Mouse (Mus musculus): ENCODE results near the gene Mmp13. TPM values are rescaled to one million over a fixed set of nuclear protein-coding genes. Genes with fewer than 3 reads are reported as not detected.
"Not testable (repeated sequence)": the region's sequence is repeated elsewhere in the genome, so short reads cannot be mapped to it uniquely, and the experiment has no call there.

Gene Mmp13
- total RNA-seq (2021), result not detected
- long read RNA-seq, experiment 1, result 0 reads
- long read RNA-seq, experiment 2, result 0 reads

- no peak for DNase-seq (ENCODE audit: extremely low spot score in 1 of 2, low spot score in 2 of 2)
- intact Hi-C loops (cut with DNase I), result no loop called here
- H3K4me3 ChIP-seq, result no peak within 1 kb of the TSS
- no peak for TF ChIP-seq CTCF (IDR thresholded peaks at IDR 0.05)
- no peak within 1 kb of the TSS for H3K27ac ChIP-seq
Measured at GRCm38 (mm10) chr9:7272214-7272613, at the start of gene Mmp13. Gene Mmp13 (plus strand): TSS chr9:7272514.

- intact Hi-C loops (cut with DNase I), result no loop called here
- Histone ChIP-seq H3K4me3 (no peak overlapping the region), H3K27ac (no peak overlapping the region)
- TF ChIP-seq CTCF (IDR thresholded peaks at IDR 0.05), result no peak
- no peak for DNase-seq (ENCODE audit: extremely low spot score in 1 of 2, low spot score in 2 of 2)
Measured at GRCm38 (mm10) chr9:7238619-7239018, 33.7 kb upstream of the Mmp13 start.

GRCm38 (mm10) chr9:7239967-7240366, 32.3 kb upstream of the Mmp13 start:
- H3K4me3 ChIP-seq, result no peak overlapping the region
- DNase-seq (ENCODE audit: extremely low spot score in 1 of 2, low spot score in 2 of 2), result no peak
- TF ChIP-seq CTCF (IDR thresholded peaks at IDR 0.05), result no peak
- intact Hi-C loops (cut with DNase I), result no loop called here
- H3K27ac ChIP-seq, result no peak overlapping the region

DNA sequence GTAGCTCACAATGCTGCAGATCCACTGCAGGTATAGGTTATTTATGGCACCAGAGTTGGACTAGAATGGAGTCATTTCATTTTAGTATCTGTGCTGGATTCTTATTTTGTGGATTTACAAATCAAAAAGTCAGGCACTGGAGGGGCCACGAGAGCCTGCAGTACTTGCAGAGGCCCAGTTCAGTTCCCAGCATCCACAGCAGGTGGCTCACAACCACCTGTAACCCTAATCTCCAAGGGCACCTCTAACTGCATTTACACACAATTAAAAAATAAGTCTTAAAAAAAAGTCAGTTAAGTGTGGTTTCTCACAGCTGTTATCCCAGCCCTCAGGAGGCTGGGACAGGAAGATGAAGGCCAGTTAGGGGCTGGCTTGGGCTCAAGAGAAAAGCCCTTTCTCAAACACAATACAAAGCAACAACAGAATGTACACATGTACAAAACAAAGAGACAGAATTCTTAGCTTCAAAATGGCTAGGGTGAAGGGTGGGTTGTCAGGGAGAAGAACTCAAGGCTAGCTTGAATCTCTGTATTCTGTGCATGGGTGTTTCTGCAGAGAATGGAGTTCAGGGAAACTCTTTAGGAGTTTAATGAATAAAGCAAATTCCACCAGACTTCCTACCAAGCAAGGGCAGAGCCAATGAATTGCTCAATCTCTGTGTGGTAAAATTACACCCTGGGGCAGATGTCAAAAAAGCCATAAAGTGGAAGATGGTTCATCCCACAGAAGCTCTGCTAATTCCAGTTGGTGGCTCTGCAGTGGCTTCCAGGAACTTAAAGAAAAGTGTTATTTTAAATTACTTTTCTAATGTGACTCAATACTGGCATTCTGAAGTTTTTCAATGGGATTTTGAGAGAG, 19.3 kb upstream of the Mmp13 start:
- no peak for TF ChIP-seq CTCF (IDR thresholded peaks at IDR 0.05)
- no peak for DNase-seq (ENCODE audit: extremely low spot score in 1 of 2, low spot score in 2 of 2)
- intact Hi-C loops (cut with DNase I), result no loop called here
- no peak overlapping the region for H3K4me3 ChIP-seq
- no peak overlapping the region for H3K27ac ChIP-seq

DNA sequence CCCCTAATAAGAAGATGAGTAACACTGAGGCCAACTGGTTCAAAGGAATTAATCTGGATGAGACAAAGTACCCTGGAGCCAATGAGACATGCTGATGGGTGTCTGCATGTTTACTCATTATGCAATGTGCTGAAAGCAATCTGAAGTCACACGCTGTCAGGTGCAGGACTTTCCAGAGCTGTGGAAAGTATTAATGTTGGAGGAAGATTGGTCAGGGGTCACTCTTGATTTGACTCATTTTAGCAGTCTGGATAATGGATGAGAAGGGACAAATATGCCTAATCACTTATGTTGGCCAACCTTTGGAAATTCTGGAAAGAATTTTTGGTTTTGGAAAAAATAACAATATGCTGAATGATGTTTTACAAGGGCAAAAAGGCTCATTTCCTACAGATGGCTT, 10.6 kb upstream of the Mmp13 start:
- intact Hi-C loops (cut with DNase I), result no loop called here

GRCm38 (mm10) chr9:7270071-7270470, 2.2 kb upstream of the Mmp13 start:
- intact Hi-C loops (cut with DNase I), result no loop called here
- no peak for TF ChIP-seq CTCF (IDR thresholded peaks at IDR 0.05)
- DNase-seq (ENCODE audit: extremely low spot score in 1 of 2, low spot score in 2 of 2), result no peak
- Histone ChIP-seq H3K4me3 (no peak overlapping the region), H3K27ac (no peak overlapping the region)

More for the DNA sequence above, 10.6 kb upstream of the Mmp13 start:
- no peak overlapping the region for H3K4me3 ChIP-seq
- TF ChIP-seq CTCF (IDR thresholded peaks at IDR 0.05), result no peak
- H3K27ac ChIP-seq, result no peak overlapping the region
- DNase-seq (ENCODE audit: extremely low spot score in 1 of 2, low spot score in 2 of 2), result no peak

- no peak for DNase-seq (ENCODE audit: extremely low spot score in 1 of 2, low spot score in 2 of 2)
- no peak for TF ChIP-seq CTCF (IDR thresholded peaks at IDR 0.05)
- Histone ChIP-seq H3K27ac (no peak overlapping the region), H3K4me3 (no peak overlapping the region)
- intact Hi-C loops (cut with DNase I), result no loop called here
Measured at GRCm38 (mm10) chr9:7282565-7283302, 10.4 kb downstream of the Mmp13 start.

- H3K27ac ChIP-seq; intact Hi-C loops (cut with DNase I); H3K4me3 ChIP-seq; DNase-seq (ENCODE audit: extremely low spot score in 1 of 2, low spot score in 2 of 2): not testable (repeated sequence)
Measured at GRCm38 (mm10) chr9:7283303-7283684, 11.0 kb downstream of the Mmp13 start.

DNA sequence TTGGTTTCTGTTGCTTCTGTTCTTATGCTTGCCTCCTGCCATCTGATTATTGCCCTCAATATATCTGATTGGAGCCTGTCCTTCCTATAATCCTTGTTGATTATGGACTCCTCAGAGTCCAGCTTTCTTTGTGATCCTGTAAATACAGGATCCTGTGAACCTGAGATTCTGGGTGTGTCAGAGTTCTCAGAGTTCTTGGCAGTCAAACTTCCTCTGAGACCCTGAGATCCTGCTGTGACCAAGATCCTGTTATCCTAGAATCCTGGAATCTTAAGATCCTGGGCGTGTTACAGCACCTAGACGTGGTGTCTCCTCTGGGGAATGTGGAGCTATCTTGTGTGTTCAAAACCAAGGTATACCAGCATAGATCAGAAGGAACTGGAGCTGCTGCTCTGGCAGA, 17.2 kb downstream of the Mmp13 start:
- TF ChIP-seq CTCF (IDR thresholded peaks at IDR 0.05), result no peak
- intact Hi-C loops (cut with DNase I), result no loop called here
- Histone ChIP-seq H3K27ac (no peak overlapping the region), H3K4me3 (no peak overlapping the region)
- no peak for DNase-seq (ENCODE audit: extremely low spot score in 1 of 2, low spot score in 2 of 2)

DNA sequence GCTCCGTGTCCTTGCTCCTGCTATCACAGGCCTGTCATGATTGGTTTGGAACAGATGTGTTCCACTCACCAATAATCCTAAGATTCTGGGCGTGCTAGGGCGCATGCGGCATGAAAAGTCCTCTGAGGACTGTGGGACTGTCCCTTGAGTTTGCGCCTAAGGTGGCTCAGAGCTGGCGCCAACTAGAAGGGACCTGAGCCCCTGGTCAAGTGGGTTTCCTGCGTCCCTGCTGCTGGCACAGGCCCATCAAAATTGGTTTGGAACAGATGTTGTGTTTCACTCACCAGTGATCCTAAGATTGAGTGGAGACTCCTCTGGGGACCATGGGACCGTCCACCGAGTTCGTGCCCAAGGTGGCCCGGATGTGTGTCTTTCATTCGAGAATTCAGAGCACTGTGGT, 17.6 kb downstream of the Mmp13 start:
- TF ChIP-seq CTCF (IDR thresholded peaks at IDR 0.05), result no peak
- no peak overlapping the region for H3K27ac ChIP-seq
- DNase-seq (ENCODE audit: extremely low spot score in 1 of 2, low spot score in 2 of 2), result no peak
- intact Hi-C loops (cut with DNase I), result no loop called here
- H3K4me3 ChIP-seq, result no peak overlapping the region

DNA sequence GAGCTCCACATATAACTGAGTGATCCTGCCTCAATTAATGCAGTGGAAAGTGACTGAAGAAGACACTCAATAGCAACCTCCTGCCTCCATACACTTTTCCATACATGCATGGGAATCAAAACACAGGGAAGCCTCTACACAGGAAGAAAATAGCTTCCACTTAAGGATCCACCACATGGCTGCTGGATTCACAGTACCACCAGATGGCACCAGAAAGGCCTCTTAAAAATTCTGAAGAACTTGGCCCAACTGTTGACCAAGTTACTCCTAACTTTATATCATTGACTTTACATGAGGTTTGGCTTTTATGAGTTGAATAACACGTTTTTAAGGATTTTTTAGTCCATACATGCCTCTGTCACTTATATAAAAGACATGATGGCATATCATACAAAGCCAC, 19.8 kb downstream of the Mmp13 start:
- no peak overlapping the region for H3K4me3 ChIP-seq
- TF ChIP-seq CTCF (IDR thresholded peaks at IDR 0.05), result peak; percentile 51
- H3K27ac ChIP-seq, result no peak overlapping the region
- DNase-seq (ENCODE audit: extremely low spot score in 1 of 2, low spot score in 2 of 2), result no peak
- intact Hi-C loops (cut with DNase I), result loop anchor here (2.0 kb wide), 1 partner anchor 303 kb away; no protein-coding TSS in a partner anchor

DNA sequence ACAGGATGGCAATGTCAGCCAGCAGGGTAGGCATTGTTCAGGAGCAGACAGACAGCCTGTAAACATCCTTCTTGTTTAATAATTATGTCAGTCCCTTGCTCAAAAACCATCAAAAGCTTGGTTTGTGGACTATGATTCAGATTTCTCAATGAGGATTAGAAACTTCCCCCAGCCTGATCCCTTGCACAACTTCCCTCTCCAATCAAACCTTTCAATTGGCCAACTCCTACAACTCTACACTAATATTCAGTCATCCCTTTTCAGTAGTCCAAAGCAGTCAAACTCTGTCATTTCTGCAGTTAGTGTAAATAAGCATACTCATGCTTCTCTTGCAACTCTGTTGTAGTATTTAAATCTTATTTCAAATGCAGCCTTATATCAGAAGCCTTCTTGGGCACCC, 59.5 kb downstream of the Mmp13 start:
- DNase-seq (ENCODE audit: extremely low spot score in 1 of 2, low spot score in 2 of 2), result no peak
- intact Hi-C loops (cut with DNase I), result no loop called here
- no peak for TF ChIP-seq CTCF (IDR thresholded peaks at IDR 0.05)
- no peak overlapping the region for H3K27ac ChIP-seq
- H3K4me3 ChIP-seq, result no peak overlapping the region

Other genes with a start within 250 kb of the Mmp13 start
- 10 to 100 TPM; 33.1 to 34.5 TPM for gene Dync2h1, start 88.1 kb upstream of the Mmp13 start, total RNA-seq (2021)
- 10 to 100 TPM; 81.9 to 82.9 TPM for gene Dcun1d5, start 88.0 kb upstream of the Mmp13 start, total RNA-seq (2021)
- not detected for gene Mmp12, start 71.9 kb downstream of the Mmp13 start, total RNA-seq (2021)
- gene Mmp1b, start 115.5 kb downstream of the Mmp13 start, total RNA-seq (2021), result not detected
- not detected for gene Mmp3, start 173.3 kb downstream of the Mmp13 start, total RNA-seq (2021)
- not detected for gene Mmp10, start 229.8 kb downstream of the Mmp13 start, total RNA-seq (2021)

All from left cerebral cortex, adult 2 months (tissue).